Mouse (Mus musculus) C2C12 (cell line): ENCODE results near the gene Rimbp3. TPM values are rescaled to one million over a fixed set of nuclear protein-coding genes. Genes with fewer than 3 reads are reported as not detected.

Experiments
- H3K27me3 ChIP-seq: one replicate; pipeline ENCODE4 v1.6.1; 2011; ENCODE audit not compliant: control insufficient read depth, insufficient read depth, insufficient read length
- H3K36me3 ChIP-seq: one replicate; pipeline ENCODE4 v1.6.1; 2011; ENCODE audit not compliant: control insufficient read depth, insufficient read depth
- H3K4me3 ChIP-seq: one replicate; pipeline ENCODE4 v1.5.1; 2011; ENCODE audit warnings: mild to moderate bottlenecking, control low read depth; ENCODE audit not compliant: poor library complexity, insufficient read depth, severe bottlenecking
- H3K79me2 ChIP-seq: one replicate; pipeline ENCODE4 v1.6.1; 2011; ENCODE audit not compliant: control insufficient read depth, insufficient read depth
- H3K79me3 ChIP-seq: one replicate; pipeline ENCODE4 v1.6.1; 2011; ENCODE audit warnings: low read depth, control low read depth
- H3ac ChIP-seq: one replicate; pipeline ENCODE3; 2011; ENCODE audit warnings: low read depth; ENCODE audit not compliant: control insufficient read depth, insufficient read length
- CEBPB ChIP-seq: IDR thresholded peaks from one replicate; pipeline ENCODE4 v1.6.1; 2011; ENCODE audit warnings: low read depth, mild to moderate bottlenecking, control low read depth, moderate library complexity
- CTCF ChIP-seq: IDR thresholded peaks from one replicate; pipeline ENCODE4 v1.5.1; 2011; ENCODE audit not compliant: control insufficient read depth, insufficient read depth, insufficient read length
- FOSL1 ChIP-seq: IDR thresholded peaks from one replicate; pipeline ENCODE4 v1.8.0; 2011; ENCODE audit warnings: mild to moderate bottlenecking, low read length; ENCODE audit not compliant: poor library complexity, insufficient read depth, severe bottlenecking
- MAX ChIP-seq: IDR thresholded peaks from one replicate; pipeline ENCODE4 v1.6.1; 2011; ENCODE audit warnings: mild to moderate bottlenecking, control low read depth
- MYOD1 ChIP-seq: IDR thresholded peaks from one replicate; pipeline ENCODE4 v1.6.1; 2011; ENCODE audit warnings: low read depth; ENCODE audit not compliant: control insufficient read depth, insufficient read length
- MYOG ChIP-seq: IDR thresholded peaks from one replicate; pipeline ENCODE4 v1.6.1; 2011; ENCODE audit not compliant: control insufficient read depth, insufficient read length; ENCODE audit errors: extremely low read depth
- USF1 ChIP-seq: IDR thresholded peaks from one replicate; pipeline ENCODE4 v1.6.1; 2011; ENCODE audit warnings: low read depth, mild to moderate bottlenecking, control low read depth, moderate library complexity
- polyA plus RNA-seq: library from polyadenylated mRNA; unstranded; fragments of >200 nt; fragmentation: generic; extraction: Trizol; gene quantifications from one replicate; pipeline ENCODE4 v1.2.1, GENCODE M21; 2012; ENCODE audit warnings: missing spikeins

Gene Rimbp3
- polyA plus RNA-seq, 1 experiment: 0.02 TPM

DNA sequence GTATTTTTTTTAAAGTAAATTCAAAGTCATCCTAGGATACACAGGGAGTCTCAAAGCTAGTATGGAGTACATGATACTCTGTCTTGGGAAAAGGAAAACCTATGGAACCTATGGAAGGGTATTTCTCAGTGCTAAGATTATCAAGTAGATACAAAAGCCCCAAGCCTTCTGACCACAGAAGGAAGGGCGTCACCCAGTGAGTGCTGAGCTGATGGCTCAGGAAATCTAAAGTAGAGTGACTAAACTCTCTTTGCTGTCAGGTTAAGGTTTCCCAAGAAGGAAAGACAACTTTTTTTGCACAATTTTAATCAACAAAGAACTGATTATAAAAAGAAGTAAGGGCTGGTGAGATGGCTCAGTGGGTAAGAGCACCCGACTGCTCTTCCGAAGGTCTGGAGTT is 28.7 kb upstream of the Rimbp3 start:
- Histone ChIP-seq H3K27me3 (no peaks in the 10 kb centered on the region), H3K79me2 (peaks cover 100% of the 10 kb centered on the region), H3K4me3 (no peak overlapping the region), H3K36me3 (peaks cover 21% of the 10 kb centered on the region), H3K79me3 (peaks cover 89% of the 10 kb centered on the region), H3ac (no peak overlapping the region)
- TF ChIP-seq MYOD1 (no peak), CTCF (no peak), FOSL1 (no peak)

DNA sequence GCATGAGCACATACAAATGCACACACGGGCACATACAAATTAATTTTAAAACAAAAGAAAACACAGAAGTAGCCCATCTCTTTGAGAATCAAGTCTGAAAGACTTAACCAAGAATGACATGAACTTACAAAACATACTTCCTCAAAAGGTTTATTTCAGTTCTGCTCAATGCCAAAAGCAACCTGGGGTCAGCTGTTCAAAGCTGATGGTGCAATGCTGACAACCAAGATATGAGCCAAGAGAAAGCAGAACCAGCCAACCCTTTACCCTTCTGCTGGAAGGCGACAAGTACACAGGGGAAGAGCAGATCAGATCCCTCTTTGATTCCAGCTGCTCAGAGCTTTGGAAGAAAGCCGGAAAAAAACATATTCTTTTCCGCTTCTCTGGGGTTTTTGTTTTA is 27.0 kb upstream of the Rimbp3 start:
- TF ChIP-seq MAX: no peak
- TF ChIP-seq CEBPB: no peak
- no peak for TF ChIP-seq FOSL1
- TF ChIP-seq MYOG: no peak
- no peak for TF ChIP-seq CTCF
- no peak for TF ChIP-seq USF1
- TF ChIP-seq MYOD1: no peak
- no peak overlapping the region for H3ac ChIP-seq
- peaks cover 100% of the 10 kb centered on the region for H3K79me2 ChIP-seq
- H3K79me3 ChIP-seq: peaks cover 93% of the 10 kb centered on the region
- H3K4me3 ChIP-seq: no peak overlapping the region
- H3K36me3 ChIP-seq: peaks cover 25% of the 10 kb centered on the region
- H3K27me3 ChIP-seq: no peaks in the 10 kb centered on the region

DNA sequence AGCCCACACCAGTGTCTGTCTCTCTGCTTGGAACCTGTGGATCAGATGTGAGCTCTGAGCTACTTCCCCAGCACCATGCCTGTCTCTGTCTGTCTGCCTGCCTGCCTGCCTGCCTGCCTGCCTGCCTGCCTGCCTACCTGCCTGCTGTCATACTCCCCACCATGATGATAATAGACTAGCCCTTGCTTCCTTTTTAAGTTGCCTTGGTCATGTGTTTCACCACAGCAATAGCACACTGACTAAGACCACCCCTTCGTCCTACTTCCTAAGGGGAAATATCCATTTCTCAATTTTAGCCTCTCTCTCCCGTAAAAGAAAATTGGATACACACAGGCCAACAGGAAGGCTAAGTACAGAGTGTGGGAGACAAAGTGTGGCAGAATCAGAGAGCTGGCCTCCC is 26.3 kb upstream of the Rimbp3 start:
- no peak overlapping the region for H3ac ChIP-seq
- H3K4me3 ChIP-seq: no peak overlapping the region
- no peaks in the 10 kb centered on the region for H3K27me3 ChIP-seq
- H3K79me3 ChIP-seq: peaks cover 94% of the 10 kb centered on the region
- H3K36me3 ChIP-seq: peaks cover 31% of the 10 kb centered on the region
- TF ChIP-seq MYOG (no peak), USF1 (no peak), FOSL1 (no peak), MAX (no peak), CEBPB (no peak), MYOD1 (no peak), CTCF (no peak)
- peaks cover 100% of the 10 kb centered on the region for H3K79me2 ChIP-seq

DNA sequence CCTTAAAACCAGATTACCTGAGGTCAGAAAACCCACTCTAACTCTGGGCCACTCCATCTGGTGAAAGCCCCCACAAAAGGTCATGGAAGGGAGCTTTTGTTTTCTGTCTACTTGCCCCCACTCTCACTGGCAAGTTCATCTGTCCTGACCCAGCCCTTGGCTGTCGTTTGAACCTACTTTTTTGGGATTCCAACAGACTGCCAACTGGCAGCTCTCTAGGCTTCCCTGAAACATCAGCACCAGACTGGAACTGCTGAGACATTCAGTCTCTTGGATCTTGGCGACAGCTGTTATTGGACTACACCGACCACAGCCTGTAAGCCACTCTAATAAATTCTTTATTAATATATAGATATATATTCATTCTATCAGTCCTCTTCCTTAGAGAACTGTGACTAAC is 25.4 kb upstream of the Rimbp3 start:
- no peak overlapping the region for H3ac ChIP-seq
- H3K4me3 ChIP-seq: no peak overlapping the region
- TF ChIP-seq CTCF: no peak
- no peak for TF ChIP-seq FOSL1
- no peak for TF ChIP-seq MAX
- no peak for TF ChIP-seq CEBPB
- TF ChIP-seq MYOD1: no peak
- TF ChIP-seq MYOG: no peak
- TF ChIP-seq USF1: no peak
- peaks cover 94% of the 10 kb centered on the region for H3K79me3 ChIP-seq
- no peaks in the 10 kb centered on the region for H3K27me3 ChIP-seq
- peaks cover 29% of the 10 kb centered on the region for H3K36me3 ChIP-seq
- peaks cover 100% of the 10 kb centered on the region for H3K79me2 ChIP-seq

DNA sequence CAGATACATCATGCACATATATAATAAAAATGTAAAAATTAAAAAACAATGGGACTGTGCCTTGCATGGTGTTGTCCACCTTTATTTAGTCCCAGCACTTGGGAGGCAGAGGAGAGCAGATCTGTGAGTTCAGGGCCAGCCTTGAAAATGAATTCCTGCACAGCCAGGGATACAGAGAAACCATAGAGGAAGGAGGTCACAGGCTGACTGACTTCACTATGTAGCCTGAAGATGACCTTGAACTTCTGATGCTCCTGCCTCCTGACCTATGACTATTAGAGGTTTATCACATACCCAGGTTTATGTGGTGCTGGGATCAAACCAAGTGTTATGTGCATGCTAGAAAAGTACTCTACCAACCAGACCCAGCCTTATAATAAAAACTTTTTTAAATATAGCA is 22.9 kb upstream of the Rimbp3 start:
- peaks cover 100% of the 10 kb centered on the region for H3K79me2 ChIP-seq
- no peak overlapping the region for H3K4me3 ChIP-seq
- peaks cover 96% of the 10 kb centered on the region for H3K79me3 ChIP-seq
- no peak overlapping the region for H3ac ChIP-seq
- no peaks in the 10 kb centered on the region for H3K27me3 ChIP-seq
- H3K36me3 ChIP-seq: peaks cover 25% of the 10 kb centered on the region
- TF ChIP-seq FOSL1: no peak
- TF ChIP-seq MAX: no peak
- TF ChIP-seq CEBPB: no peak
- TF ChIP-seq CTCF: no peak
- no peak for TF ChIP-seq MYOD1
- no peak for TF ChIP-seq MYOG
- TF ChIP-seq USF1: no peak

DNA sequence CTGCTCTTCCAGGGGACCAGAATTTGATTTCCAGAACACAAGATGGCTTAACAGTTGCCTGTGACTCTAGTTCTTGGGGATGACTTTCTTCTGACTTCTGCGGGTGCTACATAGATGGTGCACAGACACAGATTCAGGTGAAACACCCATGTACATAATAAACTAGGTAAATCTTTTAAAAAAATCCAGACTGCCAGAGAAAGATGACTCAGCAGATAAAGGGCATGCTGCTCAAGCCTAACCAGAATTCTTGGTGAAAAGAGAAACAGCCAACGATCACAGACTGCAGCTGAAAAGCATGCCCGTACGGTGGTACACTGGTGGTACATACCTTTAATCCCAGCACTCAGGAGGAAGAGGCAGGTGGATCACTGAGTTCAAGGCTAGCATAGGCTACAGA is 14.6 kb upstream of the Rimbp3 start:
- Histone ChIP-seq H3K79me3 (peaks cover 96% of the 10 kb centered on the region), H3ac (no peak overlapping the region), H3K36me3 (peaks cover 30% of the 10 kb centered on the region), H3K4me3 (no peak overlapping the region), H3K79me2 (peaks cover 100% of the 10 kb centered on the region), H3K27me3 (no peaks in the 10 kb centered on the region)
- TF ChIP-seq CTCF (no peak), MYOD1 (no peak), MAX (no peak), MYOG (no peak), CEBPB (no peak), USF1 (no peak)
